Mouse (Mus musculus): Measurements from ENCODE around the gene Narf. TPM values are rescaled to one million over a fixed set of nuclear protein-coding genes. Genes with fewer than 3 reads are reported as not detected.
A peak's percentile ranks its signal among the peaks of the same experiment; 100 is the strongest.

Narf gene
- polyA plus RNA-seq, 1 experiment: 18.2 TPM

GRCm38 (mm10) chr11:121232706-121233105 is 4.3 kb upstream of the Narf start:
- no peak for DNase-seq (ENCODE audit: low read depth, low spot score)
- 53% methylated on average over 4 of the region's 4 CpGs for WGBS

DNA sequence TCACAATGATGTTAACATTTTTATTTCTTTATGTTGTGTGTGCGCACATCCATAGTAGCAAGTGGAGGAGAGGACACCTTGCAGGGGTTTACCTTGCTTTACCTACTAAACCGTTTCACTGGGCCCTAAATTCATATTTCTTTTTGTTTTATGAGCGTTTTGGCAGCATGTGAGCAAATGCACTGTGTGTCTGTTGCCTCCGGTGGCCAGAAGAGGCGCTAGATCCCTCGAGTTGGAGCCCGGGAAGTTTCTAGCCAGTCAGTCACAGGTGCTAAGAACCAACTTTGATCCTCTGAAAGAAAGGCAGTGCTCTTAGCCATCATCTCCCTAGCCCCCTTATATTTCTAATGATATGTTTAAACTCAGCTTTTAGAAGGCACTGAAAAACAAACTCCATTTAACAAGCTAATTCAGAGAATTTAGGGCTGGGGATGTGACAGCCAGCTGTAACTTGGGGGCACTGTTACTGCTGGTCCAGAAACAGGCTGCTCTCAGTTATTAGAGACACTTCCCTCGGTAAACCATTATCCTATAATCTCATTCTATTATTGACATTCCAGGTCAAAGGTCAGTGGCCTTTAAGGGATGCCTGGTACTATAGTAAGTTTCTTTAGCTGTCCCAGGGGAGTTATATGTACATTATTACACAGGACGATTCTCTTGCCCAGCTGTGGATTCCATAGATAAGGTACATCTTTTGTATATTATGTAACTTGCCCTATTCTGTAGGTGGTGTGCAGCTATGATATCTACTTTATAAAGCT is 1.4 kb upstream of the Narf start:
- 18% methylated on average over 9 of the region's 9 CpGs for WGBS
- DNase-seq (ENCODE audit: low read depth, low spot score): no peak

- peak; percentile 44 for DNase-seq (ENCODE audit: low read depth, low spot score)
- WGBS: 2% methylated on average over 28 of the region's 28 CpGs
Measured at GRCm38 (mm10) chr11:121237345-121238128, 484 bp downstream of the Narf start.

- WGBS: 93% methylated on average over 2 of the region's 2 CpGs
- no peak for DNase-seq (ENCODE audit: low read depth, low spot score)
Measured at GRCm38 (mm10) chr11:121239669-121240068, 2.6 kb downstream of the Narf start.

DNA sequence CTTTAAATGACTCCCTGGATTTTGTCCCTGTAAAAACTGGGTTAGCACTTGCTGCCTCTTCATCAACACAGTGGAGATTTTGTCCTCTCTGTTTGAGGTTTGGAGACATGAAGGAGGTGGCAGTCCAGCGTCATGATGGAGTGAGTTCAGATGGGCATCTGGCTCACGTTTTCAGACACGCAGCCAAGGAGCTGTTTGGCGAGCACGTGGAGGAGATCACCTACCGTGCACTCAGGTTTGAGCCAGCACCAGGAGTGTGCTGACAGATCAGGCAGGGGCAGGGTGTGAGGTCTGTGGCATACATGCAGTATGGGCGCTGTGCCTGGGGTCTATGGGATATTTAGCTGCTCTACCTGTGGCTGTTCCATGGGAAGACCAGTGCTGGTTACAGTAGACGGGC is 13.1 kb downstream of the Narf start:
- DNase-seq (ENCODE audit: low read depth, low spot score): no peak
- 93% methylated on average over 8 of the region's 8 CpGs for WGBS

GRCm38 (mm10) chr11:121259160-121260100 is 22.4 kb downstream of the Narf start, which contains the start of gene Foxk2:
Gene Foxk2 (plus strand): TSS chr11:121259990.
- DNase-seq (ENCODE audit: low read depth, low spot score): peak; percentile 44
- WGBS: under 1% methylated on average over 90 of the region's 91 CpGs

- no peak for DNase-seq (ENCODE audit: low read depth, low spot score)
- WGBS: under 1% methylated on average over 59 of the region's 60 CpGs
Measured at GRCm38 (mm10) chr11:121260211-121260906, 23.3 kb downstream of the Narf start.

- DNase-seq (ENCODE audit: low read depth, low spot score): no peak
- WGBS: 31% methylated on average over 2 of the region's 2 CpGs
Measured at GRCm38 (mm10) chr11:121261074-121261473, 24.0 kb downstream of the Narf start.

DNA sequence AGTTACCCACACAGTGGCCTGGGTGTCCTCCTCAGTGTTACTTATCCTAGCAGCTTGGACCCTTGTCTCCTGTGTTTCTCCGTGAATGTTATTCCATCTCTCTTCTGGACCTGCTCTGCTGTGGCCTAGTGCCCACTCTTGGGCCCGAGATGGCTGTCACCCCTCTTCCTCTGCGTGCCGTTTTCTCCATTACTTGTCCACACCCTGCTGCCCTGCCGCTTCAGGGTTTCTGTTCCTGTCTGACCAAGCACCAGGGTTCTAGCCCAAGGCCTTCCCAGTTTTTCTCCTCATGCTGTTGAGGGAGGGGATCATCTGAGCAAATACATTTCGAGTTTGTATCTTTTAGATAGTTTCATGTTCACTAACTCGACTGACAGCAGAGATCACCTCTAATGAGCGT is 40.5 kb downstream of the Narf start:
- DNase-seq (ENCODE audit: low read depth, low spot score): no peak
- WGBS: 83% methylated on average over 8 of the region's 8 CpGs

GRCm38 (mm10) chr11:121278011-121278410 is 41.0 kb downstream of the Narf start:
- WGBS: 76% methylated on average over 3 of the region's 3 CpGs

GRCm38 (mm10) chr11:121282911-121283310 is 45.9 kb downstream of the Narf start:
- no peak for DNase-seq (ENCODE audit: low read depth, low spot score)
- 91% methylated on average over 6 of the region's 6 CpGs for WGBS

More at GRCm38 (mm10) chr11:121278011-121278410, 41.0 kb downstream of the Narf start:
- no peak for DNase-seq (ENCODE audit: low read depth, low spot score)

- WGBS: 84% methylated on average over 3 of the region's 3 CpGs
- DNase-seq (ENCODE audit: low read depth, low spot score): no peak
Measured at GRCm38 (mm10) chr11:121289859-121290258, 52.8 kb downstream of the Narf start.

DNA sequence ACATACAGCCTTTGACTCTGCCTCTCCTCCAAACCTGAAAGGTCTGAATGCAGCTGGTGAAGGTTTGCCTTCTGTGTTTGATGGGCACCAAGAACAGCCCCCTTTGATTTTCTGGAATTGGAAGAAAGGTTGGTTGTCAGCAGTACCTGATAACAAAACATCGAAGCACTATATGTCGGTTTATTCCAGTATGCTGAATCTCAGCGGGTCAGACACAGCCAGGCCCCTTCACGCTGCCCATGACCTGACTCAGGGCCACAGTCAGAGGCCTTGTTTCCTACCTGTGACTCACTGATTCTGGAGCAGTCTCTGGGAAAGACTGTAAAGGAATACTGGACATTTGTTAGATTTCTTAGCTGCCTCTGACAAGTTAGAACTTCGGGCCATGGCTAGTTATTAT is 57.7 kb downstream of the Narf start:
- 93% methylated on average over 5 of the region's 5 CpGs for WGBS
- no peak for DNase-seq (ENCODE audit: low read depth, low spot score)

- 92% methylated on average over 8 of the region's 8 CpGs for WGBS
- no peak for DNase-seq (ENCODE audit: low read depth, low spot score)
Measured at GRCm38 (mm10) chr11:121298493-121298892, 61.4 kb downstream of the Narf start.

- no peak for DNase-seq (ENCODE audit: low read depth, low spot score)
- WGBS: 94% methylated on average over 9 of the region's 9 CpGs
Measured at GRCm38 (mm10) chr11:121300265-121300664, 63.2 kb downstream of the Narf start.

- WGBS: 94% methylated on average over 6 of the region's 6 CpGs
- no peak for DNase-seq (ENCODE audit: low read depth, low spot score)
Measured at GRCm38 (mm10) chr11:121305371-121305770, 68.3 kb downstream of the Narf start.
